Comparison of ENCODE assay signal across 24 mouse cellular contexts in genomic region chr2:61341254-61341653, GRCm38 (mm10).
A peak's percentile ranks its signal among the peaks of the same experiment; 100 is the strongest.
DNase-seq lines count a peak whose midpoint lies in the region; ATAC-seq and TF ChIP-seq lines count a peak whose summit lies in the region.
"Had no signal": no experiment of that assay in that cellular context is flagged by ENCODE, and none has a peak within 500 bp of the region (broad histone marks: within the 10 kb centered on the region; RNA-seq: fewer than 3 reads in every experiment).

No protein-coding gene starts in this region.

- no peaks in the 10 kb centered on the region for H3K36me3 ChIP-seq in heart, embryonic 13.5 days
- no peaks in the 10 kb centered on the region for H3K36me3 ChIP-seq in heart, embryonic 12.5 days
- no peaks in the 10 kb centered on the region for H3K36me3 ChIP-seq in lung, postnatal 0 days (ENCODE audit: insufficient read depth, low read length)
- H3K36me3 ChIP-seq in intestine, embryonic 16.5 days (ENCODE audit: control insufficient read depth, insufficient read depth, low read length), result no peaks in the 10 kb centered on the region
- H3K36me3 ChIP-seq: hindbrain, embryonic 13.5 days; limb, embryonic 12.5 days; midbrain, embryonic 12.5 days; neural tube, embryonic 13.5 days had no signal

- H3K4me1 ChIP-seq in heart, embryonic 13.5 days, result peaks cover 10% of the 10 kb centered on the region
- H3K4me1 ChIP-seq in heart, embryonic 12.5 days (replicated peaks), result peaks cover 5% of the 10 kb centered on the region; the same call in 1 of the 2 replicates
- peaks cover 10% of the 10 kb centered on the region; the same call in 1 of the 2 replicates for H3K4me1 ChIP-seq in lung, postnatal 0 days (ENCODE audit: insufficient read depth, low read depth, low read length)
- no peaks in the 10 kb centered on the region for H3K4me1 ChIP-seq in intestine, embryonic 16.5 days (ENCODE audit: control insufficient read depth, insufficient read depth, low read length)
- H3K4me1 ChIP-seq: forebrain, embryonic 13.5 days; hindbrain, embryonic 13.5 days; midbrain, embryonic 12.5 days; neural tube, embryonic 13.5 days had no signal

- H3K4me2 ChIP-seq in heart, embryonic 13.5 days, result peak overlapping the region; percentile 37
- no peak overlapping the region for H3K4me2 ChIP-seq in heart, embryonic 12.5 days
- no peak overlapping the region for H3K4me2 ChIP-seq in lung, postnatal 0 days (replicated peaks; ENCODE audit: low read depth, low read length)
- no peak overlapping the region for H3K4me2 ChIP-seq in intestine, embryonic 16.5 days (ENCODE audit: low read depth, low read length)
- H3K4me2 ChIP-seq: forebrain, embryonic 13.5 days; hindbrain, embryonic 13.5 days; limb, embryonic 12.5 days; liver, embryonic 11.5 days; midbrain, embryonic 12.5 days; neural tube, embryonic 13.5 days had no signal

- 35% methylated on average over 5 of the region's 5 CpGs for WGBS in heart, embryonic 13.5 days
- 43% methylated on average over 5 of the region's 5 CpGs for WGBS in heart, embryonic 12.5 days
- WGBS in lung, postnatal 0 days, result 36% methylated on average over 5 of the region's 5 CpGs
- WGBS in intestine, embryonic 16.5 days, result 71% methylated on average over 5 of the region's 5 CpGs

- TF ChIP-seq CTCF in lung, postnatal 0 days (IDR thresholded peaks at IDR 0.05), result no peak

- peak; percentile 79 for DNase-seq in lung, postnatal 0 days (ENCODE audit: low spot score)
- DNase-seq in lung, postnatal 25 days (ENCODE audit: low spot score), result no peak
- peak; percentile 82 for DNase-seq in ZHBTc4 (ENCODE audit: low read depth, low spot score)
- no peak for DNase-seq in adipocyte (ENCODE audit: low spot score)
- DNase-seq: adrenal gland, postnatal 25 days; cerebellum, adult 11-12 months; cerebellum, adult 9-11 months; embryo, embryonic 11 days; gastrocnemius, postnatal 10 days; heart, postnatal 4 days; kidney, adult 9 months; kidney, postnatal 14 days; layer of hippocampus, adult 9-11 months had no signal

- ATAC-seq in heart, embryonic 13.5 days (ENCODE audit: extremely low read depth, insufficient number of reproducible peaks, low FRiP score, low TSS enrichment), result no peak
- no peak for ATAC-seq in heart, embryonic 12.5 days (ENCODE audit: insufficient number of reproducible peaks, low FRiP score)
- ATAC-seq in lung, postnatal 0 days, result peak; percentile 90
- no peak for ATAC-seq in intestine, embryonic 16.5 days
- ATAC-seq: CD4-positive, CD25-positive, alpha-beta regulatory T cell, adult 4 months; forebrain, embryonic 13.5 days; intestine, postnatal 0 days had no signal

- H3K4me3 ChIP-seq in heart, embryonic 13.5 days, result no peak overlapping the region
- H3K4me3 ChIP-seq in heart, embryonic 12.5 days, result no peak overlapping the region
- H3K4me3 ChIP-seq in lung, postnatal 0 days (ENCODE audit: low read depth, low read length), result no peak overlapping the region
- H3K4me3 ChIP-seq in intestine, embryonic 16.5 days (ENCODE audit: low read length), result no peak overlapping the region
- H3K4me3 ChIP-seq: forebrain, embryonic 13.5 days; hindbrain, embryonic 13.5 days; limb, embryonic 12.5 days; midbrain, embryonic 12.5 days; neural tube, embryonic 13.5 days had no signal

- H3K9me3 ChIP-seq in heart, embryonic 13.5 days, result no peaks in the 10 kb centered on the region
- no peaks in the 10 kb centered on the region for H3K9me3 ChIP-seq in heart, embryonic 12.5 days (replicated peaks)
- no peaks in the 10 kb centered on the region for H3K9me3 ChIP-seq in lung, postnatal 0 days (ENCODE audit: low read length)
- no peaks in the 10 kb centered on the region for H3K9me3 ChIP-seq in intestine, embryonic 16.5 days (ENCODE audit: control insufficient read depth, low read length)
- H3K9me3 ChIP-seq: forebrain, embryonic 13.5 days; hindbrain, embryonic 13.5 days; limb, embryonic 12.5 days; midbrain, embryonic 12.5 days; neural tube, embryonic 13.5 days had no signal

- no peaks in the 10 kb centered on the region for H3K27me3 ChIP-seq in heart, embryonic 13.5 days (replicated peaks)
- no peaks in the 10 kb centered on the region for H3K27me3 ChIP-seq in heart, embryonic 12.5 days (replicated peaks)
- H3K27me3 ChIP-seq in lung, postnatal 0 days (replicated peaks; ENCODE audit: insufficient read depth, low read length), result no peaks in the 10 kb centered on the region
- no peaks in the 10 kb centered on the region for H3K27me3 ChIP-seq in intestine, embryonic 16.5 days (replicated peaks; ENCODE audit: control insufficient read depth, insufficient read depth, low read length)
- H3K27me3 ChIP-seq: forebrain, embryonic 13.5 days; hindbrain, embryonic 13.5 days; limb, embryonic 12.5 days; midbrain, embryonic 12.5 days; neural tube, embryonic 13.5 days had no signal

- TF ChIP-seq EP300 in lung, postnatal 0 days (IDR thresholded peaks at IDR 0.05), result peak; percentile 86

- no peak overlapping the region for H3K9ac ChIP-seq in heart, embryonic 13.5 days
- no peak overlapping the region for H3K9ac ChIP-seq in heart, embryonic 12.5 days
- H3K9ac ChIP-seq in lung, postnatal 0 days (replicated peaks; ENCODE audit: low read depth), result no peak overlapping the region
- H3K9ac ChIP-seq in intestine, embryonic 16.5 days (ENCODE audit: low read depth, low read length), result no peak overlapping the region
- H3K9ac ChIP-seq: forebrain, embryonic 13.5 days; hindbrain, embryonic 13.5 days; limb, embryonic 12.5 days; midbrain, embryonic 12.5 days; neural tube, embryonic 13.5 days had no signal

- H3K27ac ChIP-seq in heart, embryonic 13.5 days (replicated peaks), result no peak overlapping the region
- no peak overlapping the region for H3K27ac ChIP-seq in heart, embryonic 12.5 days (ENCODE audit: poor library complexity, severe bottlenecking)
- no peak overlapping the region for H3K27ac ChIP-seq in lung, postnatal 0 days (ENCODE audit: low read length)
- H3K27ac ChIP-seq in intestine, embryonic 16.5 days (ENCODE audit: low read length), result no peak overlapping the region
- H3K27ac ChIP-seq: forebrain, embryonic 13.5 days; limb, embryonic 12.5 days; midbrain, embryonic 12.5 days; neural tube, embryonic 13.5 days had no signal

Comparison
In these comparisons a context has a peak if more than half of its experiments do, and no peak if none do; other contexts are left out.
1. DNase-seq: peak in lung, postnatal 0 days (single experiment) and ZHBTc4 (single experiment); none in lung, postnatal 25 days (single experiment) and adipocyte (single experiment).